Mouse (Mus musculus) small intestine, adult 2 months (tissue): ENCODE measurements around the gene Poldip2. TPM values are rescaled to one million over a fixed set of nuclear protein-coding genes. Genes with fewer than 3 reads are reported as not detected.
A peak's percentile ranks its signal among the peaks of the same experiment; 100 is the strongest.

Experiments
- H3K27ac ChIP-seq: fragments of 200-500 bp; 2 replicates; pipeline ENCODE4 v1.5.1; 2012; ENCODE audit warnings: low read depth, low read length, control low read depth, inconsistent platforms; ENCODE audit not compliant: insufficient read depth
- H3K27me3 ChIP-seq: fragments of 200-500 bp; 2 replicates; pipeline ENCODE4 v1.6.1; 2012; ENCODE audit warnings: mild to moderate bottlenecking, moderate library complexity, low read length, inconsistent platforms; ENCODE audit not compliant: control insufficient read depth, insufficient read depth
- H3K36me3 ChIP-seq: fragments of 200-500 bp; 2 replicates; pipeline ENCODE4 v1.6.1; 2012; ENCODE audit warnings: mild to moderate bottlenecking, low read length, control low read depth, inconsistent platforms; ENCODE audit not compliant: control insufficient read depth, insufficient read depth
- H3K4me1 ChIP-seq: fragments of 200-500 bp; 2 replicates; pipeline ENCODE4 v1.6.1; 2012; ENCODE audit warnings: low read length, inconsistent platforms, mixed read lengths; ENCODE audit not compliant: control insufficient read depth, insufficient read depth, insufficient read length
- H3K4me3 ChIP-seq: fragments of 200-500 bp; 2 replicates; pipeline ENCODE4 v1.5.1; 2012; ENCODE audit warnings: low read depth, mild to moderate bottlenecking, control low read depth, inconsistent platforms, low read length, moderate library complexity
- CTCF ChIP-seq: fragments of 200-500 bp; IDR thresholded peaks from 2 replicates; pipeline ENCODE4 v1.5.1; 2012; ENCODE audit warnings: low read depth, mild to moderate bottlenecking, control low read depth, inconsistent platforms, low read length, moderate library complexity, mixed read lengths; ENCODE audit not compliant: insufficient replicate concordance, insufficient read length; ENCODE audit errors: extremely low read depth
- POLR2A ChIP-seq: fragments of 200-500 bp; IDR thresholded peaks from 2 replicates; pipeline ENCODE4 v1.6.1; 2012; ENCODE audit warnings: low read depth, mild to moderate bottlenecking, control low read depth, inconsistent platforms, low read length, moderate library complexity
- WGBS: fragments of 180-500 bp; shearing (Covaris S2); methylation state at CpG from one replicate; pipeline ENCODE4 v1.1.7; 2018; 5-methylcytosine and 5-hydroxymethylcytosine counted together
- polyA plus RNA-seq: library from polyadenylated mRNA; depleted of rRNA; stranded (reverse); fragments of >200 nt; gene quantifications from 2 replicates; pipeline ENCODE4 v1.2.3, GENCODE M21; 2012

Gene Poldip2
- polyA plus RNA-seq, 1 experiment, result 24.9 TPM

- no peak overlapping the region for H3K27ac ChIP-seq
These were observed 45.2 kb downstream of the Poldip2 start for GRCm38 (mm10) chr11:78557241-78557640.

GRCm38 (mm10) chr11:78560447-78560846, 48.5 kb downstream of the Poldip2 start:
- H3K4me3 ChIP-seq, result no peak overlapping the region
- 10% methylated on average over 4 of the region's 4 CpGs for WGBS
- no peak overlapping the region for H3K27ac ChIP-seq

More at GRCm38 (mm10) chr11:78557241-78557640, 45.2 kb downstream of the Poldip2 start:
- Histone ChIP-seq H3K4me1 (peaks cover 21% of the 10 kb centered on the region; the same call in 1 of the 2 replicates), H3K36me3 (no peaks in the 10 kb centered on the region), H3K27me3 (no peaks in the 10 kb centered on the region), H3K4me3 (no peak overlapping the region)
- WGBS, result 26% methylated on average over 8 of the region's 8 CpGs
- TF ChIP-seq CTCF, result peak; percentile 56; the same call in 1 of the 2 replicates
- no peak for TF ChIP-seq POLR2A

GRCm38 (mm10) chr11:78566775-78567174, 54.8 kb downstream of the Poldip2 start:
- 57% methylated on average over 6 of the region's 6 CpGs for WGBS
- Histone ChIP-seq H3K27ac (no peak overlapping the region), H3K4me1 (no peaks in the 10 kb centered on the region), H3K4me3 (no peak overlapping the region), H3K36me3 (peaks cover 10% of the 10 kb centered on the region; the same call in 1 of the 2 replicates), H3K27me3 (no peaks in the 10 kb centered on the region)
- TF ChIP-seq POLR2A (no peak), CTCF (no peak)

More at GRCm38 (mm10) chr11:78560447-78560846, 48.5 kb downstream of the Poldip2 start:
- no peaks in the 10 kb centered on the region; the same call in 1 of the 2 replicates for H3K36me3 ChIP-seq
- no peaks in the 10 kb centered on the region for H3K27me3 ChIP-seq
- TF ChIP-seq POLR2A (no peak), CTCF (peak; percentile 73; the same call in 1 of the 2 replicates)
- peaks cover 12% of the 10 kb centered on the region; the same call in 1 of the 2 replicates for H3K4me1 ChIP-seq

- TF ChIP-seq CTCF, result no peak
- no peak for TF ChIP-seq POLR2A
- no peaks in the 10 kb centered on the region for H3K27me3 ChIP-seq
- H3K4me3 ChIP-seq, result no peak overlapping the region
- WGBS, result 87% methylated on average over 6 of the region's 6 CpGs
- peaks cover 13% of the 10 kb centered on the region; the same call in 1 of the 2 replicates for H3K36me3 ChIP-seq
- no peaks in the 10 kb centered on the region for H3K4me1 ChIP-seq
- H3K27ac ChIP-seq, result no peak overlapping the region
These were observed 55.6 kb downstream of the Poldip2 start for GRCm38 (mm10) chr11:78567614-78568013.

GRCm38 (mm10) chr11:78568827-78569226, 56.8 kb downstream of the Poldip2 start:
- Histone ChIP-seq H3K36me3 (peaks cover 13% of the 10 kb centered on the region; the same call in 1 of the 2 replicates), H3K27me3 (no peaks in the 10 kb centered on the region), H3K4me1 (no peaks in the 10 kb centered on the region), H3K4me3 (no peak overlapping the region), H3K27ac (no peak overlapping the region)
- TF ChIP-seq POLR2A (no peak), CTCF (no peak)
- WGBS, result 93% methylated on average over 10 of the region's 10 CpGs

- WGBS, result 80% methylated on average over 3 of the region's 3 CpGs
- TF ChIP-seq CTCF (no peak), POLR2A (no peak)
- Histone ChIP-seq H3K27me3 (no peaks in the 10 kb centered on the region), H3K27ac (no peak overlapping the region), H3K4me1 (no peaks in the 10 kb centered on the region), H3K36me3 (peaks cover 13% of the 10 kb centered on the region; the same call in 1 of the 2 replicates), H3K4me3 (no peak overlapping the region)
These were observed 57.8 kb downstream of the Poldip2 start for GRCm38 (mm10) chr11:78569806-78570205.

GRCm38 (mm10) chr11:78571441-78571840, 59.4 kb downstream of the Poldip2 start:
- H3K4me1 ChIP-seq, result no peaks in the 10 kb centered on the region
- no peak overlapping the region for H3K27ac ChIP-seq
- TF ChIP-seq CTCF (no peak), POLR2A (no peak)
- 98% methylated on average over 8 of the region's 8 CpGs for WGBS
- no peak overlapping the region for H3K4me3 ChIP-seq
- no peaks in the 10 kb centered on the region for H3K27me3 ChIP-seq
- peaks cover 9% of the 10 kb centered on the region; the same call in 1 of the 2 replicates for H3K36me3 ChIP-seq
